Mouse (Mus musculus) T-helper 2 cell (primary cell): ENCODE measurements around the gene Slc36a3.
"Not testable (repeated sequence)": the region's sequence is repeated elsewhere in the genome, so short reads cannot be mapped to it uniquely, and the experiment has no call there.

Source experiments
- in situ Hi-C: fragments of 300-600 bp; cut with MboI, MseI; formaldehyde crosslinking; loops from one replicate; pipeline ENCODE4 v1.15.1; 2025; ENCODE audit warnings: high pct_unique_total_duplicates

Slc36a3 gene

GRCm38 (mm10) chr11:55109521-55110300, 41.8 kb downstream of the Slc36a3 start:
- in situ Hi-C loops: no loop called here

GRCm38 (mm10) chr11:55106636-55107035, 44.9 kb downstream of the Slc36a3 start:
- in situ Hi-C loops: no loop called here

- in situ Hi-C loops: no loop called here
Observed at GRCm38 (mm10) chr11:55105389-55105788, 46.1 kb downstream of the Slc36a3 start.

- in situ Hi-C loops: no loop called here
Observed at GRCm38 (mm10) chr11:55103229-55103628, 48.3 kb downstream of the Slc36a3 start.

- in situ Hi-C loops: no loop called here
Observed at GRCm38 (mm10) chr11:55102015-55102414, 49.5 kb downstream of the Slc36a3 start.

- in situ Hi-C loops: no loop called here
Observed at GRCm38 (mm10) chr11:55099868-55100267, 51.6 kb downstream of the Slc36a3 start.

- in situ Hi-C loops: no loop called here
Observed at GRCm38 (mm10) chr11:55099019-55099771, 52.3 kb downstream of the Slc36a3 start.

- in situ Hi-C loops: no loop called here
Observed at GRCm38 (mm10) chr11:55098189-55098915, 53.2 kb downstream of the Slc36a3 start.

GRCm38 (mm10) chr11:55097463-55098188, 53.9 kb downstream of the Slc36a3 start, which contains the start of gene Gm2a:
Gene Gm2a (plus strand): TSS chr11:55098115.
- in situ Hi-C loops: no loop called here

- in situ Hi-C loops: no loop called here
Observed at GRCm38 (mm10) chr11:55096731-55097462, 54.6 kb downstream of the Slc36a3 start.

GRCm38 (mm10) chr11:55096296-55096695, 55.2 kb downstream of the Slc36a3 start:
- in situ Hi-C loops: not testable (repeated sequence)

- in situ Hi-C loops: no loop called here
Observed at GRCm38 (mm10) chr11:55093096-55093495, 58.4 kb downstream of the Slc36a3 start.

GRCm38 (mm10) chr11:55089892-55090291, 61.6 kb downstream of the Slc36a3 start:
- in situ Hi-C loops: no loop called here

- in situ Hi-C loops: no loop called here
Observed at GRCm38 (mm10) chr11:55087006-55087405, 64.5 kb downstream of the Slc36a3 start.

- in situ Hi-C loops: no loop called here
Observed at GRCm38 (mm10) chr11:55085396-55085795, 66.1 kb downstream of the Slc36a3 start.

GRCm38 (mm10) chr11:55084629-55085028, 66.9 kb downstream of the Slc36a3 start:
- in situ Hi-C loops: no loop called here

- in situ Hi-C loops: no loop called here
Observed at GRCm38 (mm10) chr11:55081206-55081605, 70.3 kb downstream of the Slc36a3 start.

- in situ Hi-C loops: no loop called here
Observed at GRCm38 (mm10) chr11:55079180-55079579, 72.3 kb downstream of the Slc36a3 start.

GRCm38 (mm10) chr11:55078502-55078901, 73.0 kb downstream of the Slc36a3 start:
- in situ Hi-C loops: no loop called here

- in situ Hi-C loops: no loop called here
Observed at GRCm38 (mm10) chr11:55077331-55078231, 73.9 kb downstream of the Slc36a3 start, which contains the start of gene Ccdc69. Gene Ccdc69 (minus strand): TSS chr11:55078131.
